Mouse (Mus musculus) T-cell, adult 2 months (primary cell): Measurements from ENCODE around the gene Pask.

Experiments used
- DNase-seq: peaks from one replicate; pipeline ENCODE4 v3.0.0; 2022; ENCODE audit warnings: low spot score

Gene Pask

GRCm38 (mm10) chr1:93289678-93290214 is 53.5 kb downstream of the Pask start:
- DNase-seq = no peak

DNA sequence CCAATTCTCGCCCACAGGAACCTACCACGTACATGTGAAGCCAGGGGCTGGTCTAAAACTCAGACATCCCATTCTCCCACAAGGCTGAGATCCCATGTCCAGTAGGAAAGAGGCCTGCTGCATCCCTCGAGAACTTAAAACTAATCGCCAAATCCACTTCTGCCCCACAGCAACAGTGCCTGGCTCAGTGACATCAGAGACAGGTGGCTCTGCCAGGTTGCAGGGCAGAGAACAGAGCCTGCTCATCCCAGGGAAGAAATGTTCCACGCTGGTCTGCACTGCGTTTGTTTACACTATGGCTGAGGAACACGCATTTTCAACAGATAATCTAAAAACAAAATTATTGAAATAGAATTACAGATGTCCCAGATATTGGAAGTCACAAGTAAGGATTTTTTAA is 66.2 kb downstream of the Pask start:
- no peak for DNase-seq

GRCm38 (mm10) chr1:93275561-93275960 is 67.7 kb downstream of the Pask start:
- no peak for DNase-seq

- DNase-seq = no peak
These were observed 70.9 kb downstream of the Pask start for GRCm38 (mm10) chr1:93272409-93272821.

DNA sequence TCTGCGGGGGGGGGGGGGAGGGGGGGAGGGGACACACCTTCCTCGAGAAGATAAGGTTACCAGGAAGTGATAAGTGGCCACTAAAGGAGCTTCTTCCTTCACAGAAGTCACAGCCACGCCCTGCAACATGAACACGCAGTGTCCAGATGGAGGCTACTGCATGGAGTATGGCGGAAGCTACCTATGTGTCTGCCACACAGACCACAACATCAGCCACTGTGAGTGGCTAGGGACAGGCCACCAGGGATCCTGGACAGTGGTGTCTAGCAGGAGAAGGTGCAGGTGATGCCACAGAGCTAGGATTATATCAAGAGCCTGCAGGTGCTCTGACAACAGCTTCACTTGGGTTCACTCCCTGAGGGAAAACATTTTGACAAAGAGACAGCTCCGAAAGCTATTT is 71.5 kb downstream of the Pask start:
- DNase-seq = no peak

- no peak for DNase-seq
These were observed 72.6 kb downstream of the Pask start for GRCm38 (mm10) chr1:93270516-93271240.

DNA sequence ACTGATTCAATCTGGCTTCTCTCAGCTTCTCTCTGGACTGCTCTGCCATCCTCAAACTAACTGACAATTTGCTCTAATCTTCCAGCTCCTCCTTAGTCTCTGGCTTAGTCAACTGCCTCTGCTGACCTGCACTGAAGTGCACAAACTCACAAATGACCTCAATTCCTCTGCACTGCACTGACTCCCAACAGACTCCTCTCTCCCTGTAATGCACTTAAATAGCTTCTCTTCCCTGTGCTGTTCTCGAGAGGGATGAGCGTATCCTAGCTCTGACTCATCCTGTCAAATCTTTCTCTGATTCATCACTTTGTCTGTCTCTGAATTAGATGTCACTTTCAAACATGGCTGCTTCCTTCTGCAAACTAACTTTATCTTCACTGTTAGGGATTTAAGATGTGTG is 75.0 kb downstream of the Pask start:
- DNase-seq = no peak

GRCm38 (mm10) chr1:93267207-93267606 is 76.1 kb downstream of the Pask start:
- DNase-seq = no peak
